Mouse (Mus musculus): ENCODE data around the gene Tacr2.

Tacr2 gene

DNA sequence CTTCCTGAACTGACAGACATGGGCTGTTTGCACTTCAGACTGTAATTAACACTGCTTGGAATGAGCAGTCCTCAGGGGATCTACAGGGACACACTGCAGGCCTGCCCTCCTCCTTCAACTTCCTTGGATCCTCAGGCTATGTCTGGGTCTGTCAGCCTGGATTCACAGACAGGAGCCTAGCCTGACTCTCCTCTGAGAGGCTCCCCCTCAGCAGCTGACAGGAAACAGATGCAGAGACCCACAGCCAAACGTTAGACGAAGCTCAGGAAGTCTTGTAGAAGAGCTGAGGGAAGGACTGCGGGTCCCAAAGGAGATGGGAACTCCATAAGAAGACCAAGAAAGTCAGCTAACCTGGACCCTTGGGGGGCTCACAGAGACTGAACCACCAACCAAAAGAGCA lies 54.2 kb downstream of the Tacr2 start:
- DNase-seq, result no peak

DNA sequence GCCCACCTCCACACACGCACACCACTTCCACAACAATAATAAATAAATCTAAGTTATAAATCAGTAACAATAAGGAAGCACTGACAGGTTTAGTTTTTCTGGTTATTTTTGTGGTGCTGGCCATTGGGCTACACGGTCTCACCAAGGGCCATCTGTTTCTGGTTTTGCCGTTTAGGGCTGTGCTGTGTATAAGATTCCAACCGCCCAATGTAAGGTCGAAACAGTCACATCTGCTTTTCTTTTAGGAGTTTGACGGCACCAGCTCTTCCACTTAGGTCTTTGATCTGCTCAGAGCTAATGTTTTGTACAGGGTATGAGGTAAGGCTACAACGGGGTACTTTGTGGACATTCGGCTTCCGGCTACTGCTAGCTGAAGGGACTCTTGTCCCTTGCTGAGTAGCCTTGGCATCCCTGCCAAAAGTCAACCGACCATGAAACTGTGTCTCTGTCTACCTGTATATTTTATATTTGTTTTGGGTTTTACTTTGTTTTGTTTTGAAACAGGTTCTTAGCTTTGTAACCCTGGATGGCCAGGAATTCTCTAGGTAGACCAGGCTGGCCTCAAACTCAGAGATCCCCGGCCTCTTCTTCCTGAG lies 56.8 kb downstream of the Tacr2 start:
- no peak for DNase-seq

DNA sequence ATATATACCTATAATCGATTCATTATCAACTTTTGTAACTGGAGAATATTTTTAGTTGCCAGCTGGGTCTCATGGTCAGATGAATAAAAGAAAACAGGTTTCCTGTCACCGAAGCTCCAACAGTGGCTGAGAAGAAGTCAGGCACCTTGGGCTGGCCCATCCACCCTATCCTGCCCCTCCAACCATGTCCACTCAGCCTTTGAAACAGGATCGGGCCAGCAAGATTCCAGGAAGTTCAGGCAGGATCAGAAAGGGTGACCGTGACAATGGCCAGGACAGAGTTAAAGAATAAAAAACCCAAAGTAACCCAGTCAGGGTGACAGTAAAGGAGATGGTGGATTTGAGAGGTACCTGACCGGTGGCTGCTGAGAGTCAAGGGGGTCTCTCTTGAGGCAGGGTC lies 57.4 kb downstream of the Tacr2 start:
- DNase-seq, result no peak

DNA sequence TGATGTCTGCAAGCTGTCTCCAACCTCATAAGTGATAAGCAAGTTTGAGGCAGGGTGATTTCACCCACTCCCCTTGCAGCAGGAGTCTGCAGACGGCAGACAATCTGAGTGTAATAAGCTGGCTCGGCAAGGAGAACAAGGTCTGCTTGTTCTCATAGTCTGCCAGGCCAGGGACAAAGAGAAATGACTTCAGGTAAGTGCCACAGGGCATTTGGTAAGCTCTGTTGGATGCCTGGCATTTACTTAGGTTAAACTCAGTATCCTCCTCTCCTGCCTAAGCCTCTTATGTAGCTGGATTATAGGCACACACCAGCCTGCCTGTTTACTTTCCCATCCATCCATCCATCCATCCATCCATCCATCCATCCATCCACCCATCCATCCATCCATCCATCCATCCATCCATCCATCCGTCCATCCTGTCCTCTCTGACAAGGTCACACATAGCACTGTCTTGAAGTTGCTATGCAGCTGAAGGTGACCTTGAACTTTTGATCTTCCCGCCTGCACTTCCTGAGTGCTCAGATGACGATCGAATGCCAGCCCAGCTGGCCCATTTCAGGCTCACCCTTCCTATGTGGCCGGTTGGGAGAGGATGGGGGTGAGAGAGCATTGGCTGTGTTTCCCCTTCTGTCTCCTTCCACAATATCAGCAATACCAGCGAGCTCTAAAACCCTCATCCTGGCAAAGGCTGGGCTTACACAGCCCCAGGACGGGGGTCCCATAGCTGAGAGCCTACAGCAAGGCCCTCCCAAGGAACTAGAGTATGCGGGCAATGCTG lies 58.2 kb downstream of the Tacr2 start:
- no peak for DNase-seq

DNA sequence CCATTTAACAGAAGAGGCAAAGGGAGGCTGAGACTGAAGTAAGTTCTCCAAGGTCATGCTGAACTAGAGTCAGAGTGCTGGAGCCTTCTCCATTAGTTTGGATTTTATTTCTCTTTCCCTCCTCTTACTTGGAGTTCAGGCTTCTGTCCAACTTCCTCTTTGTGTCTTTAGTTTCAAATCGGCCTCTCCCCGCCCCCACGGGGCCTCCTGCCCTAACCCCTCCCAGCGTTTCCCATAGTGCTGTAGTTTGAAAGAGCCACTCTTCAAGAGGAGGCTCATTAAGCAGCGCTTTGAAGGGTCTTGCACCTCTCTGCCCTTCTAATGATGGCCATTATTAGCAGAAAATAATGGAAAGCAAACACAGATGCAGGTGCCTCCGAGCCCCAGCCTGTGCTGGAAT lies 59.2 kb downstream of the Tacr2 start:
- DNase-seq, result no peak

DNA sequence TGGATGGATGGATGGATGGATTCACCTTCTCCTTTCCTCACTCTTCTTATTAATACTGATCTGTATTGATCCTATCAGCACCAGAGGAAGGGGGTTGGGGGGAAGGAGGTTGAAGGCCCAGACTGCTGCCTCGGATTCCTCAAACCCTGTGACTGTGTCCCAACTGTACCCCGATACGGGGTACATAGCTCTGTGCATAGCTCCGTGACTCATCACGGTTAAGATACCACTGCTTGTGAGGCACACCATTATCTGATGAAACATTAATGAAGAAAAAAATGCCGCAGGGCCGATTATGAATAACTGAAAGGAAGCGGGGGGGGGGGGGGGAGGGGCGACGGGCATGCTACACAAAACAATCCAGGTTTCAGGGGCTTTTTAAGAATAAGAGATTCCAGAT lies 60.9 kb downstream of the Tacr2 start:
- no peak for DNase-seq

DNA sequence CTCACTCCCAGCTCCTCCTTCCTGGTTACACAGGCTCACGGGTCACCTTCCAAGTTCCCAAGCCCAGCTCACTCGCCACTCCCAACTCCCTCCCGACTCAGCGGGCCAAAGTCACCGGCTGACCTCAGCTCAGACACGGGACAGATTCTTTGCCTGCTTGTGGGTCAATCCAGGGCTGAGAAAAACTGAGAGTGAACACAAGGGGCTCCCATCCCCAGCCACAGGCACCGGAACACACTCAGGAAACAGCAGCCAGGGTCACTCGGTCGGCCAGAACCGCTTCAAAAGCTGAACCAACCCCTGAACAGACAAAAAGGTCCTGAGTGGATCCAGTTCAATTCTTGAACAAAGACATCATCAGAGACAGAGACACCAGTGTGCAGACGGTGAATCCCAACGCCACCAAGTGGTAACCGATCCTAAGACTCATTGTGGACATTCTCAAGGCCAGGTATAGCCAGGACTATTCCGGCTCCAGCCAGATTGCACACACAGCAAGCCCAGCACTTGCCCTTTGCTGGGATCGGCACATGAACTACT lies 61.7 kb downstream of the Tacr2 start:
- DNase-seq, result no peak
